Mouse (Mus musculus): ENCODE measurements around the gene Smchd1. TPM values are rescaled to one million over a fixed set of nuclear protein-coding genes. Genes with fewer than 3 reads are reported as not detected.

Gene Smchd1
- total RNA-seq, 2 experiments from 2014 or later = 32.6 to 33.2 TPM

Other genes with a start within 250 kb of the Smchd1 start
- gene Emilin2, start 163.4 kb downstream of the Smchd1 start, total RNA-seq (2021) = 1 to 10 TPM; 2.4 to 2.7 TPM
- gene Gm4707, start 15.4 kb downstream of the Smchd1 start, total RNA-seq (2021) = 1 to 10 TPM; 1.6 to 2.9 TPM
- 1 to 10 TPM; 1.7 to 2.0 TPM for gene Ndc80, start 51.5 kb upstream of the Smchd1 start, total RNA-seq (2021)
- 1 to 10 TPM; 1.6 TPM for gene Spdya, start 76.7 kb upstream of the Smchd1 start, total RNA-seq (2021)
- 10 to 100 TPM; 29.2 to 32.3 TPM for gene Wdr43, start 140.6 kb upstream of the Smchd1 start, total RNA-seq (2021)
- gene Togaram2, start 197.9 kb upstream of the Smchd1 start, total RNA-seq (2021) = 1 to 10 TPM; 1.7 to 2.2 TPM

Data from left cerebral cortex, postnatal 10 days (tissue).